Mouse (Mus musculus) E14TG2a.4 (cell line): ENCODE data around the gene Fgfbp1.

Experiments
- CTCF ChIP-seq: conservative IDR thresholded peaks from 2 replicates; pipeline ENCODE4 v1.5.1; 2014; ENCODE audit warnings: low read length
- POU5F1 ChIP-seq: IDR thresholded peaks from 2 replicates; pipeline ENCODE4 v1.6.1; 2014; ENCODE audit warnings: low read length, borderline replicate concordance

- TF ChIP-seq POU5F1, result no peak
- TF ChIP-seq CTCF, result no peak
Measured at GRCm38 (mm10) chr5:43948748-43949275, 32.8 kb downstream of the Fgfbp1 start.
